Mouse (Mus musculus): Measurements from ENCODE around the gene Abcg5. TPM values are rescaled to one million over a fixed set of nuclear protein-coding genes. Genes with fewer than 3 reads are reported as not detected.
A peak's percentile ranks its signal among the peaks of the same experiment; 100 is the strongest.

The Abcg5 gene
- polyA plus RNA-seq, 1 experiment: 1.7 TPM

DNA sequence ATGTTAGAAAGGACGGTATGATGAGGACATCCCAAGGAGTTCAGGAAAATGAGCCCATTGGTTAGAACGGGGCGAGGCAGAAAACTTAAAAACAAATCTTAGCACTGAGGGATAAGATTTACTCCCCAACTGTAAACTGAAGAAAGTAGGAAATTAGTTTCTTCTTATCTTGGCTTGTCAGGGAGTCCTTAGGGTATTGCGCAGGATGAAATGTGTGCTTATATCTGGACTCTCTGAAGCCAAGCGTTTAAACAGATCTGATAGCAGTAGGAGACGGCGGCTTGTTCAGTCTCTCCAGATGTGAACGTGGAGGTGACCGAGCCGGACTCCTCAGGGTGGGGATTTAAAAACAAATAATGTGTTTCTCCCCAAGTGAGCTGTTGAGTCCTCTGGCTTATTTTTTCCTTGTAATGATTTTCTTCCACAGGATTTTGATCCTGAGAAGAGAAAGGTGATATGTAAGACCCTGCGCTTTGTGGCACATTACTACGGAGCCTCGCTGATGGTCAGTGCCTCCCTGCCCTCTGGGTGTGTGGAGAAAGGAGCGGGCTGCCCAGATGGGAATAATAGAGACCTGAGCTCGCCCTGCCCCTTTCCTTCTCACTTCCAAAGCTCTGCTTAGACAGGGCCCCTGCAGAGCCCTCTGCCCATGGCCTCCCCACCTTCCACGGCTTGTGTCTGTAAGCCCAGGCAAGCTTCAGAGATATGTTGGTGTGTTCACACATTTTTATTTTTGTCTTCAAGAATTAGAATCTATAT is 38.3 kb downstream of the Abcg5 start:
- no peak for DNase-seq (ENCODE audit: low read depth)

DNA sequence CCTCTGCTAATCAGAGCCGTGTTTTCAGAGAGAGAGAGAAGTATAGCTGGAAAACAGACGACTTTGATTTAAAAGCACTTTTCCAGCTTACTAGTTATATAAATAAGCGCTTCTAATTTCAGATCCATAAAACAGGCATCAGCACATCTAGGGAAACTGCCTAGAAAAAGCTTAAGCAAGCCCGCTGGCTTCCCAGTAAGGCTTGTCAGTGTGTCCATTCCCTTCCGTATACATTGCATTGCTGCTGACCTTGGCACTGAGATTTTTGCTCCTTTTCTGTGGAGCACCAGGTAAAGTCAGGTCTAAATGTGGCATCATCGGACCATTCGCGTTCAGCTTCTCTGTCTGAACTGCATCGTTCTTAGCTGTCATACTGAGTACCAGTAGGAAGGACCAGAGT is 40.5 kb downstream of the Abcg5 start:
- DNase-seq (ENCODE audit: low read depth): no peak

DNA sequence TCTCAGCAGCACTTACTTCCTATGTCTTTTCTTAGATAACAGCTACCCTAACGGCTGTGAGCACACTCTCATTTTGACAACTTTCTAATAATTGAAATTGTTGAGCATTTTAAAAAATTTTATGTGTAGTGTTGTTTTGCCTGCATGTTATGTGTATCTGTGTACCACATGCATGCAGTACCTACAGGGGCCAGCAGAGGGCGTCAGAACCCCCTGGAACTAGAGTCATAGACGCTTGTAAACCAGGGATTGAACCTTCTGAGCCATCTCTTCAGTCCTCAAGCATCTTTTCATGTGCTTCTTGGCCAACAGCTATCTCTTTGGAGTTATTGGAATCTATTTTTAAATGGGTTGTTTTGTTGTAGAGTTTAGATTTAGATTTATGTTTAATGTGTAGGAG is 40.9 kb downstream of the Abcg5 start:
- DNase-seq (ENCODE audit: low read depth): no peak

DNA sequence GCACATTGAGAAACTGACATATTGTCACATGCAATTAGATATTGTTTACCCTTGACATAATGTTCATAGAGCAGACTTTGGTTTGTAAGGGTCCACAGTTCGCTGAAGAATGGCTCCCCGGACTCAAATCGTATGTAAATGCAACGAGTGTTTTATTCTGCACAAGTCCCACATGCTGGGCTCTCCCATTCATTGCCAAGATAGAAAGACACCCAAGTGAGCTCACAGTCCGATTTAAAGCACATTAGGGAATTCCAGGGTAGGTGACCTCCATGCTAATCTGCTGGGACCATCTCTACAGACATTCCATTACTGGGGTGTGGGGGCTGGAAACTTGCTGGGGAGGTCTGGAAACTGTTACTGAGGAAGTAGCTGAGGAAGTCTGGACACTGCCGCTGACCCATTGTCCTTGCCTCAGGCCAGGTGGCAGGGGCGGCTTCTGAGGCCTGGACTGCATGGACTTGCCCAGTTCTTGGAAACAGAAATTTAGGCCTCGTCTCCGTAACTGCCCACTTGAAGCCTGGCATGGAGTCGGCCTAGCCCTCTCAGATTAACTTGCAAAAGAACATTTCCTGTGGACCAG is 42.9 kb downstream of the Abcg5 start:
- no peak for DNase-seq (ENCODE audit: low read depth)

DNA sequence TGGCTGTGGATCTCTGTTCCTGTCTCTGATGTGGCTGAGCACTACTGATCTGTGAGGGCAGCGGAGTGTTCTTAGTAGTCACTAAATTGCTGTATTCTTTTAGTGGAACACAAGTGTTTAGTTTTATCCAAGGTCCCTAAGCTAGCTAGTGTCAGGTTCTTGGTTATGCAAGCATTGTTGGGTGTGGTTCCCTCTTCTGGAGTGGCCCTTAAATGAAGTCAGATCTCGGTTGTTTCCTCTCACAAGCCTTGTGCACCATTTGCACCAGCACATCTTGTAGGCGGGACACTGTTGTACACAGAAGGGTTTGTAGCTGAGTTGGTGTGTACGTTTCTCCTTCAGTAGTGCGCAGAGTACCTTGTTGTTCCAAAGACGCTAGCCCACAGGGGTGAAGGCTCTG is 44.8 kb downstream of the Abcg5 start:
- no peak for DNase-seq (ENCODE audit: low read depth)

DNA sequence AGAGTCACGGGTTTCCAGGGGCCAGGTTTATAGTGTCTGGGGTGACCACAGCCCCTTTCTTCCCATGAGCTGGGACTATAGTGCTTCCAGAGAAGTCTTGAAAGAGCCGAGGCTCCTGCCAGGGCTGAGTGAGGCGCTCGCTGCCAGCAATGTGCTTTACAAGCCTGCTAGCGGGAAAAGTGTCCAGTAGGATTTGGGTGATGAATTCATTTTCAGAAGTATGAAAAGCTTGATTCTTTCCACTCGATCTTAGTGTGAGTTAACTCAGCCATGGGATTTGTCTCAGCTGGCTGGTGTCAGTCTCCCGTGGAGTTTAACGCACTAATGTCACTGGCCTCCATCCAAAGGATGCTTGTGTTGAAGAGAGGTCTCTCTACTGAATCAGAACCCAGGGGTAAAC is 46.5 kb downstream of the Abcg5 start:
- DNase-seq (ENCODE audit: low read depth): no peak

DNA sequence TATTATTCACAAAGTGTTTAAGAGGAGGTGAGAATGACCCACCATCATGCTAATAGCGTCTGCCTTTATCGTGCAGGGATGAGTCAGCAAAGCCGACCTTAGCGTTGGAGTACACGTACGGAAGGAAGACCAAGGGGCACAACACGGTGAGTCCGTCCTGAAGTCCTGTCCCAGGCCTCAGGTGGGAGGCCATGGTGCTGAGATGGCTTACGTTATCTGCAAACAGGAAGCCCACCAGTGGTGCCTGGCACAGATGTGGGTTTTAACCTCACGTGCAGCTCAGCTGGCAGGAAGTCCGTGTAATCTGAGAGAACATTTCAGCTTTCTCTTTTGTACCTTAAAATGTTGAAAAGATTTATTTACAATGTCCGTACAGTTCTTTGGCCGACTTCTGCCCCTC is 49.4 kb downstream of the Abcg5 start:
- DNase-seq (ENCODE audit: low read depth): no peak

DNA sequence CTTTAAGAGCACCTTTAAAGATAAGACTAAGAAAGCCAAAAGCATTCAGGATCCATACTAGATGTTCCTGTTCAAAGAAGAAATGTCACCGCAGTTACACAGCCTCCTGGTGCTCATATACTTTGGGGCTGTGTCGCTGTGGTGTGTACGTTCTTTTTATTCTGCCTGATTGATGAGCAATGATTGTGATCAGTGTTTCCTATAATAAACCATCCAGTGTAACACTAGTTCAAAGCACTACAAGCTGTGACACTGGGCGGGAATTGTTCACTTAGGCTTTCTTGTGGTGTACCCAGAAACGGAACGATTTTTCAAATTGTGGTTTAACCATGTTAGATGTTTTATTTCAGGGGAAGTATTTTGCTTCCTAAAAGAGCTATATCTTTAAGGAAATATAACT is 51.0 kb downstream of the Abcg5 start:
- DNase-seq (ENCODE audit: low read depth): no peak

DNA sequence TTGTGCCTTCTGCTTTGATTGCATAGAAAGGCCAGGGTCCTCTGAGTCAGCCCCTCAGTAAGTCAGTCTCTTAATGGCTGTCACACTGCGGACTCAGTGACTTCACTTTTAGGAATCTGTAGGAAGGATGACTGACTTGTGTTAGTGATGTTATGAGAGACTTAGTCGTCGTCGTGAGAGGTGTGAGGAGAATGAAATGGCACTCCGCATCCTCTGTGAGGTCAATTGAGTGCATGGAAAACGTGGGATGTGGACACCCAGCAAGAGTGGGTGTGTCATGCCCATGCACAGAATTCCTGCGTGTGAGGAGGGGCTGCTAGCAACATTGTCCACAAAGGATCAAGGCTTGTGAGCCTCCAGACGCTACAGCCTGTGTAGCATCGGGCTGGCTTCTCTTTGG is 54.2 kb downstream of the Abcg5 start:
- DNase-seq (ENCODE audit: low read depth): no peak

DNA sequence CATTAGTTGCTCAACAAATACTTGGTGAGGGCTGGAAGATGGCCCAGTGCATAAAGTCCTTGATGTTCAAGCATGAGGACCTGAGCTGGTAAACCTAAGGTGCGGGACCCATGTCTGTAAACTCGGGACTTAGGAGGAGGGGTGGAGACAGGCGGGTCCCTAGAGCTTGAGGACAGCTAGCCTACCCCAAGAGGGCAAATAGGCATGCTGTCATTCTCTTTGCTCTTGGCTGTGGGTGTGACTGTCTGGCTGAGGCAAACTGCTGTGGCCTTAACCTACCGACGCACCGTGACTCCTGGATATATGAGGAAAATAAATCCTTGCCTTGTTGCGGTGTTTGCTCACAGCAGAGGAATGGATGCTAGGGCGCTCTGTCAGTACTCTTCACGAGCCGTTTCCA is 55.1 kb downstream of the Abcg5 start:
- no peak for DNase-seq (ENCODE audit: low read depth)

DNA sequence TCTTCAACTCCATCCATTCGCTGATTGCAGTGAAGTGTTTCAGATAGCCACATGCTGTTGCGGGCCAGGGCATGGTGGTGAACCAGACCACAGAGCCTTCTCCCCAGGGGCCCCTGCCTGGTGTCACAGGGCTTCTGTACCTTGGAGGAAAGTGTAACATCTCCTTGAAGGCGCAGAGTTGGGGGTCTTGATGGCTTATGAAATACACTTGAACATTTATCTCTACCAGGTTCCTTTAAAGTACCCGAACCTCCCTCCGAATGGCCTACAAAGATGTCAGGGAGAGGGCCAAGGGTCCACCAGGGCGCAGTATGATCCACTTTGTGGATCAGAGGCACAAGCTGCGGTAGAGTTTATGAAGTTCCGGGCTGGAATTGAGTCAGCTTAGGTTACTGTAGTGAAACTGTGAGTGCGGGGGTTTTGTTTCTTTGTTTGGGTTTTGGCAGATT is 55.9 kb downstream of the Abcg5 start:
- DNase-seq (ENCODE audit: low read depth): no peak

DNA sequence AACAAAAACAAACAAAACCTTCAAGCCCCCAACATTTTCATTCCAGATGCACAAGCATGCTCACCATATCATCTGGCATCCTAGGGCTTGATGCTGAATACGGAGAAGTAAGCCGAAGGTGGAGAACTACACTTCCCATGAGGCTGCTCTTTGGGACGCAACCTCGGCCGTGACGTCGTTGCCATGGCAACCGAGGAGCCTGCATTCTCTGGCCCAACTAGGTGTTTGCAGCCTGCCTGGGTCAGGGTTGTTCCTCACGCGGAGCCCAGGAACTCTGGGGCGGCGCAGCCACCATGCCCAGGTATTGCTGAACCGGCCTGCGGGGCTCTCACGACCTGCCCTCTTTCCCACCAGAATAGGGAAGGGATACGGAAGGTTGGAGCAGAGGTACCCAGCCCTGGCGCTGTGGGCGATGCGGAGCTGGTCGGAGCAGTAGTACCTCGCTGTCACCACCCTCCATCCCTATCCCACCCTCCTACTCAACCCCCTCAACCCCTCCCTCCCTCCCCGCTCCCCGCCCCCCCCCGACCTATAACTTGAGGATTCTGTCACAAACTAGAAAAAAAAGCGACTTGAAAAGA is 56.4 kb downstream of the Abcg5 start, which contains the start of gene Dync2li1:
Gene Dync2li1, plus strand, starts transcription at position 221 of the 581 bp plus-strand sequence.
- DNase-seq (ENCODE audit: low read depth): no peak

DNA sequence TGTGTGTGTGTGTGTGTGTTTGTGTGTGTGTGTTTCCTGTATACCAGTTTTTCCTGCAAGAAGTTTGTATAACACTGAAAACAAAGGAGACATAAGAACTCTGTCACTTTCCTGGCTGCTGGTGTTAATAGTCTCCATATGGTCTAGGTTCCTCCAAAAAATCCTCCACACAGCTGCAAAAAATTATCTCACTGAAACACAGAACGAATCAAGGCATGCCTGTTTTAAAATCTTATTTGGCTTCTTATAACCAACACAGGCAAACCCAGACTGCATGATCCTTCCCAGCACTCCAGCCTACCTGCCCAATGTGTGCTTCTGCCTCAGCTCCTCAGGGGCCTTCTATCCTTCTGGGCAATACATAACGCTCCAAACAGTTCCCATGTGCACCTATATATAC is 59.9 kb downstream of the Abcg5 start:
- DNase-seq (ENCODE audit: low read depth): no peak

DNA sequence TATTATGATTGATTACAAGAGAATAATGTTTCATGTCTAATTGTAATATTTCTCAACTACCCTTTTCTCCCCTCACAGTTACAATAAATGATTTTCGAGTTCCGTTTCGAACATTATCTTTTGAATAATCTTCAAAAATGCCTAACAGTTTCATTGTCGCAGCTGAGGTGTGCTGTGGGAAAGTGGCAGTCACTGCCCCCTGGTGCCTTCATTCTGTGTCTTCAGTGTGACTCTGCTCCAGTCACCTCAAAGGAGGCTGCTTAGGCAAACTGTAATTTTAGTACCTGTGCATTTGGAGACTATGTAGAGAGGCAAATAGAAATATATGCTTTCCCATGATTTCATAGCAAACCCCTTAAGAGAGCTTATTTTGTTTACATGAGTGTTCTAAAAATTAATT is 60.8 kb downstream of the Abcg5 start:
- DNase-seq (ENCODE audit: low read depth): no peak

DNA sequence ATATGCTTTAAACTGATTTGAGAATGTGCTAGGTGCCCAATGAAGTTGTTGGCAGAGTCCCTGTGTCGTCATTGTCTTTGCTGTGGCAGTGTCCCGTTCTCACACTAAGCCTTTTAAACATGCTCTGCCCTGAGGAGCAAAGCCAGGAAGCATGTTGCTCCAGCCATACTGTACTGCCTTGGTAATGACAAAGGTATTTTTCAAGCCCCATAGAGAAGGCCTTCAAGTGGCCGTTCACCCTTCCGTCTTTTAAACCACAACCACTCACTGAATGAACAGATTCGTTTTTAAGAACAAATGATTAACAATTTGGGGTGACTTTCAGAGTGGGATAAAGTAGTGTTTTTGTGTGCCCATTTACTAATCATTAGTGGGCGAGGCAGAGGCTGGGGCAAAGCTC is 61.6 kb downstream of the Abcg5 start:
- DNase-seq (ENCODE audit: low read depth): no peak

DNA sequence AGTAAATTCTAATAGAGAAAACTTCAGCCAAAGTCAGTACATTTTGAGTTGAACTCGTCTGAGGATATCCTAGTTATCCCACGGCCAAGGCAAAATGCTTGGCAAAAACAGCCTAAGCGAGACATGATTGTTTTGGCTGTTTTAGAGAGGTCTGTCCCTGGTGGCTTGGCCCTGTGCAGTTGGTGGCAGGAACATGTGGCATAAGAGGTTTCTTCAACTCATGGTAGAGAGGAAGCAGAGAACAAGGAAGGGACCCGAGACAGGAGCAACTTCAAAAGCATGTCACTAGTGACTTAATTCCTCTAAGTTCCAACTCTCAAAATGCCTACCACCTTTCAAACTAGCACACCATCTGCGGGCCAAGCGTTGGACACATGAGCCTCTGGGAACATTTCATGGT is 62.2 kb downstream of the Abcg5 start:
- DNase-seq (ENCODE audit: low read depth): no peak

DNA sequence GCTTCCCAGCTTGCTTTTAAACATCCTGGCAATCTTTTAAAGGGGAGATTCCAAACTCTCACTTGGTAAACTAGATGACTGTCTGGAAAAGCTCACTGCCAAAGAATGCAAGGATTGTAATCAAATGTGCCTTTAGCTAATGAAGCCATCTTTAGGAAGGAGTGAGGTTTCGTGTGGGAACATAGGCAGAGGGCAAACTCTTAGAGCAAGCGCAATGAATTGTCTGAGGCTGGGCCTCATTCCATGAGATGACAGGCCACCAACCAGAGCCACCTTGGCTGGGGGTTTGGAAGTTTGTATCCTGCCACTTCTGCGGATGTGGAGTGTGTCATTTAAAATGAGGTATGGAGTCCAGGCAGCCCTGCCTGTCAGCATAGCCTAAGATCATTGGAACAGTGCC is 62.7 kb downstream of the Abcg5 start:
- no peak for DNase-seq (ENCODE audit: low read depth)

DNA sequence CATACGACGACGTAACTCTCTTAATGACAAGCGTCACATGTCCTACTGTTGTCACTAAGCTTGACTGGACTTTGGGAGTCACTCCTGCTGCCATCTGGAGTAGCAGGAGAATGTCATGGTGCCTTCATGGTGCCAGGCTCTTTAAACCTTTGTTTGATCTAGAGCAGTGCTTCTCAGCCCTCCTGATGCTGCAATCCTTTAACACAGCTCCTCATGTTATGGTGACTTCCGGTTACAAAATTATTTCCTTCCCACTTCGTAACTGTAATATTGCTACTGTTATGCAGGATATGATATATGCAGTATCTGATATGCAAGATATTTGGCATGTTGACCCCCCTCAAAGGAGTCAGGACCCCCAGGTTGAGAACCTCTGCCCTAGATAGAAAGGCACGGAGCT is 63.7 kb downstream of the Abcg5 start:
- DNase-seq (ENCODE audit: low read depth): no peak

DNA sequence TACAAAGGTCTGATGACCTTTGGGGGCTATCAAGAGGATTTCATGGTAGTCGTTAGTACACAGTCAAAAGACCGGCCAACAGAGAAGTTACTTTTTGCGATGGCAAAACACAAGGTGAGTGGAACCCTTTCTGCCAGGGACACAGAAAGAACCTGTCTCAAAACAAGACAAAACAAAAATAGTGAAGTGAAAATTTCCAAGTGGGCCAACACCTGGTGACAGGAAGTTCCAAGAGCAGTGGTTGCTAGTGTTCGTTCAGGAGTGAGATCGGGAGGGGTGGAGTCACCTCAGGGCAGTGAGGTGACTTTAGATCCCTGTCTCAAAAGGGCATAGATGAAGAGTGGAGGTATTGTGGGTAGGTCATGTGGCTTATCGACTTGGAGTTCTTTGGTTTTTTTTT is 64.9 kb downstream of the Abcg5 start:
- no peak for DNase-seq (ENCODE audit: low read depth)

DNA sequence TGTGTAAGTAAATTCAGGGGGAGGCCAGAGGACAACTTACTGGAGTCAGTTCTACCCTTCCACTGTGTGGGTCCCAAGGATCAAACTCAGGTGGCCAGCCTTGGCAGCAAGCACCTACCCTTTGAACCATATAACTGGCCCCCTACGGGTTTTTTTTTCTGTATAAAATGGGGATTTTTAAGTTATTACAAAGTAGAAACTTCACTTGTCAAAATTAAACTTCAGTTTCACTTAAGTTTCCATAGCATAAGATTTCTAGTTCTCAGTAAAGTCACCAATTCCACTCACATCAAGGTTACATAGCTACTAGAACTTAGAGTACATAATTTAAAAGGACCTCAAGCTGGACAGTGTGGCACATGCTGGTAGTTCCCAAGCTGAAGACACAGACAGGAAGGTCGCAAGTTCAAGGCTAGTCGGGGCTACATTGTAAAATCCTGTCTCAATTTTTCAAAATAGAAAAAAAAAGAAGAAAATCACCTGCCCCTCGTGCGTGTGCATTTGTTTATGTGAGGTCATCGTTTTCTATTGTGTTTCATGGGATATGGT is 66.2 kb downstream of the Abcg5 start:
- no peak for DNase-seq (ENCODE audit: low read depth)

DNA sequence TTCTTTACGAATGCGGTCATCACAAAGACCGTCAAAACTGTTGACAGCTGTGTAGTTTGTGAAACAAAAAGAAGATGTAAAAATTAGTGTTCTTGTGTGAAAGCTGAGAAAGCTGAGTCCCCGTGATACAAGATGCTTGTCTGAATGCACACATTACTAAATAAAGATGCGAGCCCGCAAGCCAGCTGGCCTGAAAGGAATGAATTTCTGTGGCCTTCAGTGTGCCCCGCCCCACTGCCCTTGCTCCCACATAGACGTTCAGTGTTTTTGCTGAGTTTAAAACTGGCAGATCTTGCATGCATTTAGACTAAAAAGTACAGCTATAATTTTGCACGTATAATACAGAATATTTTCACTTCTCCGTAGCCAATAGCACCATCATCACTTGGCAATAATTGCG is 67.0 kb downstream of the Abcg5 start:
- DNase-seq (ENCODE audit: low read depth): no peak

DNA sequence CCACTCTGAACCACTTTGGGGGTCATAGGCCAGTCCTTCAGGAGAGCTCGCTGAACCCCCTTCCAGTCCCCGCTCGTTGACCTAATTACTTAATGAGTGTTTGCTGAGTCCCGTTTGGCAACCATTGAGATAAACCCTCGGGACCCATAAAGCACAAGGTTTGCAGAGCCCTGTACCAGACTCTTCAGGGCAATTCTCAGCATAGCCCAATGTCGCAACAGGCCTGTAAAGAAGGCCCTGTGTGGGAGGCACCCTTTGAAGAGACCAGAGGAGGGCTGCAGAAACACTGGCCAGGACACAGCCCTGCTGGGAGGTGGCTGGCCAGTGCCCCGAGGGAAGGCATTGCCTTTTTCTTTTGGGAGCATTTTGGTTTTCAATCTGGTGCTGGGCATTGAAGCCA is 70.8 kb downstream of the Abcg5 start:
- peak; percentile 38 for DNase-seq (ENCODE audit: low read depth)

DNA sequence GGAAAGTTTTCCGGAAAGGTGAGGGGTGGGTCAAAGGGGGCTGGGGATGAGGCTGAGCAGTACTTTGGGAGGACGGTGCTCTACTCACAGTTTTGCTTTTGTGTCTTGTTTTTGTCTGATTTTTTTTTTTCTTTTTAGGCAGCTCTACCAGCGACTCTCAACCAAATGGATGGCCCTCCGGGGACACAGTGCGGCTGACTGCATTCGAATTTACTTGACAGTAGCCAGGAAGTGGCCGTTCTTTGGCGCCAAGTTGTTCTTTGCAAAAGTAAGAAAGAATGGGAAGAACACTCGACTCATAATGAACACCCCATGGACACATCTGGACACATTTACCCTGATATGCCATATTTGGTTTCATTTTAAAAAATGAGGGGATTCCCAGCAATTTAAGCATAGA is 71.3 kb downstream of the Abcg5 start:
- DNase-seq (ENCODE audit: low read depth): no peak

Measured in gonadal fat pad, adult 2 months (tissue).